Mouse (Mus musculus) thymus, postnatal 25 days (tissue): ENCODE measurements around the gene Lhfpl4.

Source experiments
- DNase-seq: peaks from one replicate; pipeline ENCODE4 v3.0.0; 2022

Lhfpl4 gene

DNA sequence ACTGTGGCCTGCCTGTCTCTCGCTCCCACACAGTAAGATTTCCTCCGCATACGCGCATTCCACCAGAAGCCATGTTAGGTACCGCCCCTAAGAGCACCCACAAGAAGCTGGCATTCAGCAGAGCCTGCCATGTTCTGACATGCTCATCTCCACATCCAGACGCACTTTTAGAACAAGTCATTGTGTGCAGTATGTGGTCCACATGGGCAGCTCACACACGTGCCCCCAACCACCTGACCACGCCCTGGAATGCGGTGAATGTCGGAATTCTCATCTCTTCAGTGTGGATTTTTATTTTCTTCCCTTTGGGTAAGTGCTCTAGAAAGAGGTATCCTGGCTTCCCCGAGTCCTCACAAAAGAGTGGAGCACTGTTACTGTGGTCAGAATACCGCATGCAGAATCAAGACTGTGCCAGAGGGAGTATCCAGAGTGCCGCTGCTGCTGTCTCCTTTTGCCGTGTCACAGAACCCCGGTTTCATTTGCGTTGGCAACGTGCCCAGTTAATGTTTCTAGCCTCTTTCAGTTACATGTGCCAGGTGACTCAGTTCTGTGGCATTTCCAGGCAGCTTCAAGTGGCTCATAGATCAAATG is 28.4 kb downstream of the Lhfpl4 start:
- no peak for DNase-seq

DNA sequence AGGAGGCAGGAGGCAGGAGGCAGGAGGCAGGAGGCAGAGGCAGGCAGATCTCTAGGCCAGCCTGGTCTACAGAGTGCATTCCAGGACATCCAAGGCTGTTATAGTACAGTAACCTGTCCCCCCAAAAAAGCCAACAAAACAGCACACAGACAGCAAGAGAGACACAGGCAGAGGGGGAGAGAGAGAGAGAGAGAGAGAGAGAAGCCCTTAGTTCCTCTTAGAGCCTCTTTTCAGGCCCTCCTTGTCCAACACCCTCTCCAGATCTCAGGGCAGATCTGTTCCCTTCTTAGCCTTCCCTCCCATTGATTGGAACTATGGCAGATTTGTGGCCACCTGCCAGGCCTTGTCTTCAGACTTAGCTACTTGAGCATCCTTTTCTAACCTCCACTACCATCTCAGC is 31.7 kb downstream of the Lhfpl4 start:
- DNase-seq, result no peak

DNA sequence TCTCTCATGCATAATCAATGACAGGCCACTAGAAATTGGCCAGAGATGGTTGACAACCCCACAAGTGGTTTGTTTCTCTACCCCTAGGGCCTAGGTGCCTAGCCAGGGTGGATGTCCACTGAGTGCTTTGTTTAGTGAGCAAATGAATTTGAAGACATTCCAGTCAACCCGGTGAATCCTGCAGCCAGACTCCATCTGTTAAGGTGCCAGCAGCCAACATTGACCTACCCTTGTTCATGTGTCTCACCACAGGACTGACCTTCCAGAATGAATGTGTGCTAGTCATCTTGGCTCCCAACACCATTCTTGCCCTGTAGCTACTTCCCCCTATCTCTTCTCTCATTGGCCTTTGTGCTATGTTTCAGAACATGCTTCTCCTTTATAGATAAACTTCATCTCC is 33.2 kb downstream of the Lhfpl4 start:
- no peak for DNase-seq

DNA sequence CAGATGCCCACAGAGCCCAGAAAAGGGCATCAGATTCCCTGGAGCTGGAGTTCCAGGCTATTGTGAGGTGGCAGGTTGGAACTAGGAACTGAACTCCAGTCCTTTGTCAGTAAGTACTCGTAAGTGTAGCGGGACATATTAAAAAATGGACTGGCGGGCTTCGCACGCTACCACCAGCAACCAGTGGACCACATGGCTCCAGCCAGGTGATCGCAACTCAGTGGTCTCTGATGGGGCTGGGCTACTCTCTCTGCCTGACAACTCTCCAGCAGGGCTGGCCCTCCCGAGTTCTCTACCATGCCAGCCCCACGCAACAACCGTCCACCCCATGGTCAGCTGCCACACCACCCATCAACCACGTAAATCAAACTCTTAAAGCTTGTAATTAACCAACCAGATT is 35.1 kb downstream of the Lhfpl4 start:
- DNase-seq, result no peak

DNA sequence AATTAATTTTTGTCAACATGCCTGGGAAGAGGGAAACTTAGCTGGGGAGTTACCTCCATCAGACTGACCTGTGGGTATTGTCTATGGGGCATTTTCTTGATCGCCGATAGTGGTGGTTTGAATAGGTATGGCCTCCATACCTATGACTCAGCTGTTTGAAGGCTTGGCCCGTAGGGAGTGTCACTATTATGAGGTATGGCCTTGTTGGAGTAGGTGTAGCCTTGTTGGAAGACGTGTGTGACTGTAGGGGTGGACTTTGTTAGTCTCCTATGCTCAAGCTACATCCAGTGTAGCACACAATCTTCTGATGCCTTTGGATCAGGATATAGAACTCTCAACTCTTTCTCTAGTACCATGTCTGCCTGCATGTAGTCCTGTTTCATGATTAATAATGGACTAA is 39.1 kb downstream of the Lhfpl4 start:
- DNase-seq, result no peak

DNA sequence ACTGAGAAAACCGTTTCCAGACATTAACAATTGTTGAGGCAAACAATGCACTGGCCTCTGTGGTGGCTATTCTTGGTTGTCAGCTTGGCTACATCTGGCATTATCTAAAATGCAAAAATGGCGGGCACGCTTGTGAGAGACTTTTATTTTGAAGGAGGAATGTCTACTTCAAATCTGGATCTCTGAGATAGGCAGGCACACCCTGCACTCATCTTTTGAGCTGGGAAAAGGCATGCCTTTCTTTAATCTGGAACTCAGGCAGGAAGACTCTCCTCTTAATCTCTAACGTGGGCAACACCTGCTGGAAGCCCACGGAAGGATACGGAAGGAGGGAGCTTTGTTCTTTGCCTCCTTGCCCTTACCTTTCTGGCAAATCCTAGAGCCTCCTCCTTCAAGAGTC is 40.3 kb downstream of the Lhfpl4 start:
- DNase-seq, result no peak

DNA sequence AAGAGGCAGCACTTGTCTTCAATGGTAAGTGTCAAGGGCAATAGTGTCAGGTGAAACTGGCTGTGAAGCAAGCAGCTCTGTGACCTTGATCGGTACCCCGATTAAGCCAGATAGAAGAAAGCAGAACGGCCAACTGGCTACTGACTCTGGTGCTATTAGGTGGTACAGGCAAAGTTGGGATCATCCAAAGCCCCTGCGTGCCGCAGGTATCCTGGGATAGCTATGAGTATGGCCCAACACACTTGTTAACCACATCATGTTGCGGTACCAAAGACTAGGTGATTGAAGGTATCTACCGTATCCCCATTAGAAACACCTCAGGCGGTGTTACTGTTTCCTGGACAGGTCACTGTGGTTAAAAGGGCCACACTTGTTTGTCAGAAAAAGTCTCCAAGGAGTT is 41.1 kb downstream of the Lhfpl4 start:
- DNase-seq, result no peak

DNA sequence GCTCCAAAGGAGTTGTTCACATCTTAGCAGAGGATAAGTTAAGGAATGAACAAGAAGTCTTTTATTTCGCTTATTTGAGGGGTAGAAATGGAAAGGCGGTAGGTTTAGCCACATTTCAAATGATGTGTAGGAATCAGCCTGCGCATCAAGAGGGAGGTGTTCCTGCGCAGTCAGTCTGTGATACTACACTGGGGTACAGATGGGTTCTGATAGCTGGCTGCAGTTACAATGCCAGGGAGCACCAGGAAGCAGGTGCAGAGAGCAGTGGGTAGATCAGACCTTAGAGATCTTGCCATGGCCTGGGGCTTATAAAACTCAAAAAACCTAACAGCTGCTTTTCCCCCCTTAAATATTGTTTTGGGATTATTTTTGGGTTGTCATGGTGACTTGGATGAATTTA is 49.9 kb downstream of the Lhfpl4 start:
- DNase-seq, result no peak

DNA sequence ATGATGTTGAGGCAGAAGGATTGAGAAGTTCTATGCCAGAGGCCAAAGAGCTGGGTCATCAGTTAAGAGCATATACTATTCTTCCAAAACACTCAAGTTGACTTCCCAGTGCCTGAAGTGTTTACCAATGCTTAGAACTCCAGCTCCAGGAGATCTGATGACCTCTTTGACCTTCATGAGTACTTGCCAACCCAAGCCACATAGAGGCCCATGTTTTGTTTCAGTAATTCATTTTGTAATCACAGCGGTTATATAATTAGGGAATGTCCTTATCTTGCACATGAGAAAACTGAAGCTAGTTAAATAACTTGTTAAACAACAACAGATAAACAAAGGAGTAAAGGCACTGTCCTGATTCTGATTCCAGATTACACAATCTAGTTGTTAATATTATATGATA is 50.4 kb downstream of the Lhfpl4 start:
- DNase-seq, result no peak

DNA sequence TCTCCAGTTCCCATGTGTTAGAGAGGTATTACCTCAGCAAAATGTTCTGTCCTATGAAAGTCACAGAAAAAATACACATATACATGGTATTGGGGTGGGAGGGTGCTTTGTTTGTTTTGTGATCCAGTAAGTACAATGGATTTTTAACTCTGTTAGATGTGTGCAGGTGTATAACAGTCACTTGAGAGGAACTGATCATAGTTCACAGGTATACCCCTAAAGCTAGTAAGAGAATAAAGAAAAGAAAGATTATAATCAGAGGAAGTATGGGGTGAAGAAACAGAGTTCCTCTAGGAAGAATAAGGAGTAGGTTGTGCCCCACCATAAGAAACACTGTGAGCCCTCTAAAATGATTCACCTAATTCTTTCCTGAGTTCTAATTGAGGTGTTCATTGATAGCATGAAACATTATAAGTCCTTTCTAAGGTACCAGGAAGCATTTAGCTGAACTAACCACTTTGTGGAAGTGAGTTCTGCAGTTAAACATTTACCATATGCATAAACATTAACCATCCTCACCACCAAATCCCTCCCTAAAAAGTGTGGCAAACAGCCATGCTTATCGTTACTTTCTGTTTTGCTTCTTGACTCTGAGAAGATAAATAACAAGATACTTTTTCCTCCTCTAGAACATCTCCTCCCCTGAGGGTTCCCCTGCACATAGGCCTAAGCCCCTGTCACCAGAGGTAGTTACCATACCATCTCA is 53.6 kb downstream of the Lhfpl4 start:
- DNase-seq, result no peak

DNA sequence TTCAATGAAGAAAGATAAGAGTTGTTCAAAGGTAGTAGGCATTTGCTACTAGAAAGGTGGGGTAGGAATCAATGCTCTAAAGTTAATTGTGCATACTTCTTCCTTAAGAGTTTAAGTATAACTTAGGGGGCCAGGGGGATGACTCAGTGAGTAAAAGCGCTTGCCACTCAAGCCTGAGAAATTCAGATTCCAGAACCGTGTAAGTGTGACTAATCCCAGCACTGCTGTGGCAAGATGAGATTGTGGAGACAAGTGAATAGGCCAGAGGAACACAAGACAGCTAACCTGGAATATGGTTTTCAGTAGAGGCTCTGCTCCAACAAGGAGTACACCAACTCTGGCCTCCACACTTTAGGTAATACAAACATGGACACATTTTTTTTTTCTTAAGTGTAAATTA is 61.8 kb downstream of the Lhfpl4 start:
- no peak for DNase-seq

DNA sequence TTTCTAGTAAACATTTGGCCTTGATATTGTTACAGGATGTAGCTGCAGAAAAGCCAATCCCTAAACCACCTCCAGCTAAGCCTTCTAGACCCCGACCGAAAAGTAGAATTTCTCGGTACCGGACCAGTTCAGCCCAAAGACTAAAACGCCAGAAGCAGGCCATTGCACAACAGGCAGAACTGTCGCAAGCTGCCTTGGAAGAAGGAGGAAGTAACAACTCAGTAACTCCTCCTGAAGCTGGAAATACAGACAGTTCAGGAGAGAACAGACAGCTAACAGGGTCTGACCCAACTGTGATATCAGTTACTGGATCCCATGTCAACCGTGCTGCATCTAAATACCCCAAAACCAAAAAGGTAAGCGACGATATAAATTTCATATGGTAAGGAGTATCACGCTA is 74.4 kb downstream of the Lhfpl4 start:
- DNase-seq, result no peak
